Mouse (Mus musculus): ENCODE data around the gene Pi16. TPM values are rescaled to one million over a fixed set of nuclear protein-coding genes. Genes with fewer than 3 reads are reported as not detected.
A peak's percentile ranks its signal among the peaks of the same experiment; 100 is the strongest.

Gene Pi16
- polyA plus RNA-seq, 1 experiment from 2014 or later = 1.9 TPM

GRCm38 (mm10) chr17:29360761-29361221 is 43.3 kb downstream of the Pi16 start, which contains the start of gene Fgd2:
Fgd2 (plus strand) TSS chr17:29360914.
- H3K4me2 ChIP-seq = peak within 1 kb of the TSS; percentile 33
- no peak within 1 kb of the TSS for H3K27ac ChIP-seq (replicated peaks)
- H3K9me3 ChIP-seq (replicated peaks) = no peaks in the 10 kb centered on the region
- 4% methylated on average over 5 of the region's 5 CpGs for WGBS (ENCODE audit: insufficient replicate concordance)
- H3K9ac ChIP-seq = no peak within 1 kb of the TSS
- peak; percentile 29; the same call in 1 of the 2 replicates for ATAC-seq (ENCODE audit: insufficient read depth)
- H3K4me3 ChIP-seq (replicated peaks) = peak within 1 kb of the TSS; percentile 31
- H3K4me1 ChIP-seq (replicated peaks) = peaks cover 17% of the 10 kb centered on the region
- no peaks in the 10 kb centered on the region for H3K36me3 ChIP-seq (replicated peaks)
- no peaks in the 10 kb centered on the region; the same call in 1 of the 2 replicates for H3K27me3 ChIP-seq

- Histone ChIP-seq H3K4me1 (replicated peaks) (0 out of 2 replicates have a peak, but pooled peaks cover 9% of the 10 kb centered on the region), H3K27ac (replicated peaks) (no peak overlapping the region; the same call in 1 of the 2 replicates), H3K9me3 (replicated peaks) (no peaks in the 10 kb centered on the region), H3K9ac (no peak overlapping the region), H3K36me3 (replicated peaks) (no peaks in the 10 kb centered on the region), H3K27me3 (no peaks in the 10 kb centered on the region), H3K4me3 (replicated peaks) (peak overlapping the region; percentile 31), H3K4me2 (peak overlapping the region; percentile 33)
- WGBS (ENCODE audit: insufficient replicate concordance) = 29% methylated on average over 8 of the region's 8 CpGs
- no peak for ATAC-seq (ENCODE audit: insufficient read depth)
Measured at GRCm38 (mm10) chr17:29361982-29362691, 44.7 kb downstream of the Pi16 start.

- Histone ChIP-seq H3K9me3 (replicated peaks) (no peaks in the 10 kb centered on the region), H3K36me3 (replicated peaks) (no peaks in the 10 kb centered on the region), H3K4me2 (peak overlapping the region; percentile 23; the same call in 1 of the 2 replicates), H3K4me1 (replicated peaks) (0 out of 2 replicates have a peak, but pooled peaks cover 8% of the 10 kb centered on the region), H3K27ac (replicated peaks) (no peak overlapping the region), H3K4me3 (replicated peaks) (no peak overlapping the region), H3K27me3 (no peaks in the 10 kb centered on the region), H3K9ac (no peak overlapping the region)
- WGBS (ENCODE audit: insufficient replicate concordance) = 63% methylated on average over 8 of the region's 8 CpGs
- no peak for ATAC-seq (ENCODE audit: insufficient read depth)
Measured at GRCm38 (mm10) chr17:29363109-29363508, 45.6 kb downstream of the Pi16 start.

GRCm38 (mm10) chr17:29365105-29365621 is 47.7 kb downstream of the Pi16 start:
- H3K4me2 ChIP-seq = no peak overlapping the region
- no peak for ATAC-seq (ENCODE audit: insufficient read depth)
- H3K27ac ChIP-seq (replicated peaks) = no peak overlapping the region
- H3K9ac ChIP-seq = no peak overlapping the region
- H3K27me3 ChIP-seq = no peaks in the 10 kb centered on the region
- no peak overlapping the region for H3K4me3 ChIP-seq (replicated peaks)
- H3K36me3 ChIP-seq (replicated peaks) = no peaks in the 10 kb centered on the region
- 0 out of 2 replicates have a peak, but pooled peaks cover 8% of the 10 kb centered on the region for H3K4me1 ChIP-seq (replicated peaks)
- WGBS (ENCODE audit: insufficient replicate concordance) = 67% methylated on average over 13 of the region's 13 CpGs
- H3K9me3 ChIP-seq (replicated peaks) = no peaks in the 10 kb centered on the region

- 50% methylated on average over 7 of the region's 7 CpGs for WGBS (ENCODE audit: insufficient replicate concordance)
- Histone ChIP-seq H3K9me3 (replicated peaks) (no peaks in the 10 kb centered on the region), H3K4me1 (replicated peaks) (no peaks in the 10 kb centered on the region), H3K36me3 (replicated peaks) (no peaks in the 10 kb centered on the region), H3K27ac (replicated peaks) (no peak overlapping the region), H3K27me3 (no peaks in the 10 kb centered on the region), H3K9ac (no peak overlapping the region), H3K4me2 (no peak overlapping the region), H3K4me3 (replicated peaks) (no peak overlapping the region)
- ATAC-seq (ENCODE audit: insufficient read depth) = no peak
Measured at GRCm38 (mm10) chr17:29368726-29369125, 51.2 kb downstream of the Pi16 start.

GRCm38 (mm10) chr17:29370984-29371723 is 53.7 kb downstream of the Pi16 start:
- no peaks in the 10 kb centered on the region for H3K27me3 ChIP-seq
- H3K9ac ChIP-seq = no peak overlapping the region
- 9% methylated on average over 5 of the region's 5 CpGs for WGBS (ENCODE audit: insufficient replicate concordance)
- ATAC-seq (ENCODE audit: insufficient read depth) = no peak
- no peak overlapping the region for H3K27ac ChIP-seq (replicated peaks)
- no peaks in the 10 kb centered on the region for H3K9me3 ChIP-seq (replicated peaks)
- no peak overlapping the region for H3K4me3 ChIP-seq (replicated peaks)
- H3K4me1 ChIP-seq (replicated peaks) = no peaks in the 10 kb centered on the region
- H3K36me3 ChIP-seq (replicated peaks) = no peaks in the 10 kb centered on the region
- no peak overlapping the region for H3K4me2 ChIP-seq

- Histone ChIP-seq H3K27me3 (no peaks in the 10 kb centered on the region), H3K36me3 (replicated peaks) (no peaks in the 10 kb centered on the region), H3K4me2 (no peak overlapping the region), H3K4me3 (replicated peaks) (no peak overlapping the region), H3K9ac (no peak overlapping the region), H3K27ac (replicated peaks) (no peak overlapping the region), H3K4me1 (replicated peaks) (no peaks in the 10 kb centered on the region), H3K9me3 (replicated peaks) (no peaks in the 10 kb centered on the region)
- 62% methylated on average over 10 of the region's 10 CpGs for WGBS (ENCODE audit: insufficient replicate concordance)
- ATAC-seq (ENCODE audit: insufficient read depth) = no peak
Measured at GRCm38 (mm10) chr17:29375871-29376270, 58.4 kb downstream of the Pi16 start.

- Histone ChIP-seq H3K36me3 (replicated peaks) (no peaks in the 10 kb centered on the region), H3K4me2 (no peak overlapping the region), H3K9ac (no peak overlapping the region), H3K27ac (replicated peaks) (no peak overlapping the region), H3K4me3 (replicated peaks) (no peak overlapping the region), H3K4me1 (replicated peaks) (peaks cover 5% of the 10 kb centered on the region; the same call in 1 of the 2 replicates), H3K27me3 (no peaks in the 10 kb centered on the region), H3K9me3 (replicated peaks) (no peaks in the 10 kb centered on the region)
- WGBS (ENCODE audit: insufficient replicate concordance) = 52% methylated on average over 8 of the region's 8 CpGs
- ATAC-seq (ENCODE audit: insufficient read depth) = no peak
Measured at GRCm38 (mm10) chr17:29378056-29378455, 60.6 kb downstream of the Pi16 start.

Other genes with a start within 250 kb of the Pi16 start
- gene Cdkn1a, start 226.7 kb upstream of the Pi16 start, polyA plus RNA-seq (2015; fragmentation: Nextera tagmentation; extraction: Ambion mirVana) = 15.4 and 15.5 TPM in 2 replicates
- 7.8 and 10.0 TPM in 2 replicates for gene Rab44, start 203.5 kb upstream of the Pi16 start, polyA plus RNA-seq (2015; fragmentation: Nextera tagmentation; extraction: Ambion mirVana)
- gene Cpne5, start 79.5 kb upstream of the Pi16 start, polyA plus RNA-seq (2015; fragmentation: Nextera tagmentation; extraction: Ambion mirVana) = 0.05 and 0.12 TPM in 2 replicates
- gene Ppil1, start 53.5 kb upstream of the Pi16 start, polyA plus RNA-seq (2015; fragmentation: Nextera tagmentation; extraction: Ambion mirVana) = 86.2 and 92.9 TPM in 2 replicates
- gene BC004004, start 48.9 kb upstream of the Pi16 start, polyA plus RNA-seq (2015; fragmentation: Nextera tagmentation; extraction: Ambion mirVana) = 62.7 and 69.9 TPM in 2 replicates
- gene Mtch1, start 30.3 kb downstream of the Pi16 start, polyA plus RNA-seq (2015; fragmentation: Nextera tagmentation; extraction: Ambion mirVana) = 59.4 and 74.4 TPM in 2 replicates
- 6.5 and 8.4 TPM in 2 replicates for gene Fgd2, start 43.2 kb downstream of the Pi16 start, polyA plus RNA-seq (2015; fragmentation: Nextera tagmentation; extraction: Ambion mirVana)
- 93.3 and 93.5 TPM in 2 replicates for gene Pim1, start 173.1 kb downstream of the Pi16 start, polyA plus RNA-seq (2015; fragmentation: Nextera tagmentation; extraction: Ambion mirVana)
- gene Gm17657, start 232.0 kb downstream of the Pi16 start, polyA plus RNA-seq (2015; fragmentation: Nextera tagmentation; extraction: Ambion mirVana) = not detected in 2 replicates
- gene Tbc1d22b, start 232.1 kb downstream of the Pi16 start, polyA plus RNA-seq (2015; fragmentation: Nextera tagmentation; extraction: Ambion mirVana) = 2.9 and 3.3 TPM in 2 replicates
- 0.10 and 0.23 TPM in 2 replicates for gene Tmem217, start 234.7 kb downstream of the Pi16 start, polyA plus RNA-seq (2015; fragmentation: Nextera tagmentation; extraction: Ambion mirVana)